Mouse (Mus musculus) left cerebral cortex, adult 6 months (tissue): Measurements from ENCODE around the gene Twf1. TPM values are rescaled to one million over a fixed set of nuclear protein-coding genes. Genes with fewer than 3 reads are reported as not detected.

Experiments
- long read RNA-seq, 2 experiments: library from polyadenylated mRNA; unstranded; transcript quantifications; one replicate each; pipeline ENCODE4 v2.0.0; 2019 to 2020
- polyA plus RNA-seq: library from polyadenylated mRNA; unstranded; fragments of <200 nt; fragmentation: Nextera tagmentation; gene quantifications from 2 replicates; pipeline ENCODE4 v1.2.3, GENCODE M21; 2021

Gene Twf1
- 50.8 and 123 TPM in 2 replicates for polyA plus RNA-seq
- long read RNA-seq, experiment 1, transcript Twf1-201 (9 exons, 3,025 nt): major isoform, 199 of 230 reads
- long read RNA-seq, experiment 1, partial matches to known transcripts: 13 of 230 reads
- long read RNA-seq, experiment 1, other reads (novel, unspliced or antisense): 18 of 230 reads
- long read RNA-seq, experiment 2, transcript Twf1-201 (9 exons, 3,025 nt): major isoform, 19 of 192 reads
- long read RNA-seq, experiment 2, partial matches to known transcripts: 13 of 192 reads
- long read RNA-seq, experiment 2, other reads (novel, unspliced or antisense): 160 of 192 reads

GRCm38 (mm10) chr15:94589219-94590075 lies at the start of gene Twf1:
Twf1 (minus strand) TSS chr15:94589889.

GRCm38 (mm10) chr15:94628830-94629601 lies 39.3 kb upstream of the Twf1 start, which contains the start of gene Tmem117:
Tmem117 (plus strand) TSS chr15:94629232.

GRCm38 (mm10) chr15:94543409-94544051 lies 46.2 kb downstream of the Twf1 start, which contains the start of the genes Pus7l and Irak4:
Pus7l (minus strand) TSS chr15:94543547.
Irak4 (plus strand) TSS chr15:94543643.

Other genes starting within 250 kb of the Twf1 start
- gene Adamts20, start 124.5 kb downstream of the Twf1 start, polyA plus RNA-seq: 0.64 and 1.8 TPM in 2 replicates
- gene Pus7l, start 46.3 kb downstream of the Twf1 start, polyA plus RNA-seq: 1.6 and 1.7 TPM in 2 replicates
- 1.4 and 1.7 TPM in 2 replicates for gene Irak4, start 46.2 kb downstream of the Twf1 start, polyA plus RNA-seq
- gene Tmem117, start 39.3 kb upstream of the Twf1 start, polyA plus RNA-seq: 2.6 and 4.8 TPM in 2 replicates